Mouse (Mus musculus): Measurements from ENCODE around the gene Fat1. TPM values are rescaled to one million over a fixed set of nuclear protein-coding genes. Genes with fewer than 3 reads are reported as not detected.
A peak's percentile ranks its signal among the peaks of the same experiment; 100 is the strongest.
"Not testable (repeated sequence)": the region's sequence is repeated elsewhere in the genome, so short reads cannot be mapped to it uniquely, and the experiment has no call there.

Gene Fat1
- total RNA-seq, 1 experiment from 2014 or later, result 84.6 TPM

GRCm38 (mm10) chr8:45065391-45065790 lies 130.1 kb downstream of the Fat1 start:
- not testable (repeated sequence) for DNase-seq

GRCm38 (mm10) chr8:45068759-45069386 lies 133.6 kb downstream of the Fat1 start, which contains the start of gene Mtnr1a:
Mtnr1a (plus strand) TSS chr8:45069137.
- DNase-seq, result peak; percentile 95

- DNase-seq, result no peak
These were observed 135.7 kb downstream of the Fat1 start for GRCm38 (mm10) chr8:45070949-45071348.

- no peak for DNase-seq
These were observed 145.6 kb downstream of the Fat1 start for GRCm38 (mm10) chr8:45080850-45081249.

- no peak for DNase-seq
These were observed 158.4 kb downstream of the Fat1 start for GRCm38 (mm10) chr8:45093599-45093998.

Other genes starting within 250 kb of the Fat1 start
- not detected in 2 replicates for gene Mtnr1a, start 133.7 kb downstream of the Fat1 start, total RNA-seq (2021)